Mouse (Mus musculus): ENCODE measurements around the gene B2m.
"Not testable (repeated sequence)": the region's sequence is repeated elsewhere in the genome, so short reads cannot be mapped to it uniquely, and the experiment has no call there.

GRCm38 (mm10) chr2:122097686-122098085, 49.8 kb upstream of the B2m start:
- TF ChIP-seq CTCF, EP300 (IDR thresholded peaks at IDR 0.05; ENCODE audit: low read depth): not testable (repeated sequence)

Data from liver, postnatal 0 days (tissue).